Mouse (Mus musculus) central nervous system, embryonic 11.5 days (tissue): ENCODE data around the gene Prpf18. TPM values are rescaled to one million over a fixed set of nuclear protein-coding genes. Genes with fewer than 3 reads are reported as not detected.

Source experiments
- polyA plus RNA-seq: library from polyadenylated mRNA; depleted of rRNA; stranded (reverse); fragments of >200 nt; gene quantifications from 2 replicates; pipeline ENCODE4 v1.2.3, GENCODE M21; 2012; rRNA removed

The Prpf18 gene
- polyA plus RNA-seq = 37.1 and 41.0 TPM in 2 replicates

GRCm38 (mm10) chr2:4651500-4652285, at the start of gene Prpf18:
TSS of gene Prpf18 (minus strand) at chr2:4652113.

Other genes with a start within 250 kb of the Prpf18 start
- 3.5 and 4.1 TPM in 2 replicates for gene Bend7, start 65.7 kb upstream of the Prpf18 start, polyA plus RNA-seq
- gene Sephs1, start 229.5 kb upstream of the Prpf18 start, polyA plus RNA-seq = 89.6 and 104 TPM in 2 replicates